Mouse (Mus musculus) CH12.LX (cell line): ENCODE data around the gene Rad9a. TPM values are rescaled to one million over a fixed set of nuclear protein-coding genes. Genes with fewer than 3 reads are reported as not detected.
A peak's percentile ranks its signal among the peaks of the same experiment; 100 is the strongest.

ENCODE experiments used
- DNase-seq: peaks from one replicate; pipeline ENCODE4 v3.0.0-alpha.2; 2013; ENCODE audit errors: extremely low read depth
- H3K27ac ChIP-seq: 2 replicates; pipeline ENCODE4 v1.5.1; 2012; ENCODE audit warnings: low read depth, mild to moderate bottlenecking, control low read depth, moderate library complexity; ENCODE audit not compliant: insufficient read depth
- H3K27me3 ChIP-seq: replicated peaks from 2 replicates; pipeline ENCODE3; 2012; ENCODE audit warnings: inconsistent platforms
- H3K36me3 ChIP-seq, 2 experiments: replicated peaks in 1 of 2; 2 replicates each; pipeline versions ENCODE3 to v1.6.1; 2012; ENCODE audit warnings: inconsistent platforms in 1 of 2, low read length in 1 of 2, mild to moderate bottlenecking in 1 of 2, mixed read lengths in 1 of 2, moderate library complexity in 1 of 2; ENCODE audit not compliant: control insufficient read depth in 1 of 2, insufficient read depth in 1 of 2
- H3K4me1 ChIP-seq, 2 experiments: 2 replicates each; pipeline ENCODE4 v1.6.1; 2012; ENCODE audit warnings: inconsistent platforms in 1 of 2, moderate library complexity in 1 of 2; ENCODE audit not compliant: insufficient read depth in 2 of 2, control insufficient read depth in 1 of 2
- H3K4me2 ChIP-seq: 2 replicates; pipeline ENCODE4 v1.6.1; 2012; ENCODE audit warnings: low read depth, mild to moderate bottlenecking, control low read depth; ENCODE audit not compliant: poor library complexity, insufficient read depth, severe bottlenecking
- H3K4me3 ChIP-seq, 3 experiments: fragments of 150-350 bp in 1 of 3; sonication (generic) in 1 of 3; replicated peaks in 1 of 3; 2 replicates each; pipeline versions ENCODE3 to v1.5.1; 2011 to 2012; ENCODE audit warnings: low read depth in 2 of 3, low read length in 2 of 3, mild to moderate bottlenecking in 2 of 3, moderate library complexity in 2 of 3, control low read depth in 1 of 3, improper control_type of control experiment in 1 of 3, inconsistent platforms in 1 of 3, mixed read lengths in 1 of 3; ENCODE audit not compliant: poor library complexity in 1 of 3
- H3K79me2 ChIP-seq: replicated peaks from 2 replicates; pipeline ENCODE4 v1.6.1; 2012; ENCODE audit warnings: mild to moderate bottlenecking, moderate library complexity; ENCODE audit not compliant: control insufficient read depth, poor library complexity, insufficient read depth, severe bottlenecking; ENCODE audit errors: extremely low read depth
- H3K9ac ChIP-seq: 2 replicates; pipeline ENCODE4 v1.6.1; 2012; ENCODE audit warnings: low read depth, mild to moderate bottlenecking, control low read depth, moderate library complexity; ENCODE audit not compliant: insufficient read depth
- H3K9me3 ChIP-seq: replicated peaks from 2 replicates; pipeline ENCODE3; 2012; ENCODE audit warnings: low read length, inconsistent platforms, mixed read lengths
- CHD1 ChIP-seq: IDR thresholded peaks from 2 replicates; pipeline ENCODE4 v1.6.1; 2012; ENCODE audit warnings: low read depth, low read length, improper control_type of control experiment, inconsistent platforms
- JUN ChIP-seq: IDR thresholded peaks from 2 replicates; pipeline ENCODE4 v1.6.1; 2011; ENCODE audit warnings: low read depth, mild to moderate bottlenecking, low read length, improper control_type of control experiment, moderate library complexity; ENCODE audit not compliant: insufficient read depth
- JUND ChIP-seq: conservative IDR thresholded peaks from 2 replicates; pipeline ENCODE4 v1.6.1; 2011; ENCODE audit warnings: low read depth, low read length, improper control_type of control experiment
- KAT2A ChIP-seq: IDR thresholded peaks from 2 replicates; pipeline ENCODE4 v1.6.1; 2012; ENCODE audit warnings: low read length, improper control_type of control experiment, inconsistent platforms; ENCODE audit not compliant: insufficient replicate concordance
- MAFK ChIP-seq: IDR thresholded peaks from 2 replicates; pipeline ENCODE4 v1.6.1; 2011; ENCODE audit warnings: low read length, improper control_type of control experiment; ENCODE audit not compliant: insufficient replicate concordance
- MXI1 ChIP-seq: IDR thresholded peaks from 2 replicates; pipeline ENCODE4 v1.6.1; 2011; ENCODE audit warnings: mild to moderate bottlenecking, low read depth, low read length, improper control_type of control experiment
- POLR2AphosphoS2 ChIP-seq: IDR thresholded peaks from 2 replicates; pipeline ENCODE4 v1.6.1; 2011; ENCODE audit warnings: low read depth, low read length, improper control_type of control experiment
- RCOR1 ChIP-seq: conservative IDR thresholded peaks from 2 replicates; pipeline ENCODE4 v1.6.1; 2012; ENCODE audit warnings: low read depth, mild to moderate bottlenecking, inconsistent platforms, low read length, improper control_type of control experiment
- TCF12 ChIP-seq: IDR thresholded peaks from 2 replicates; pipeline ENCODE4 v1.6.1; 2014; ENCODE audit warnings: low read depth, mild to moderate bottlenecking, inconsistent platforms, low read length, improper control_type of control experiment
- ZMIZ1 ChIP-seq: IDR thresholded peaks from 2 replicates; pipeline ENCODE4 v1.6.1; 2012; ENCODE audit warnings: low read depth, mild to moderate bottlenecking, inconsistent platforms, low read length, improper control_type of control experiment
- dilution Hi-C: fragments of 300-500 bp; cut with MboI; formaldehyde crosslinking; loops from 2 replicates; pipeline ENCODE4 v1.14.3; 2020; ENCODE audit warnings: low sequenced_read_pairs; ENCODE audit not compliant: extremely low pct_unique_long_range_greater_than_20kb, extremely low pct_ligation_motif_present
- in situ Hi-C: fragments of 300-500 bp; cut with MboI; formaldehyde crosslinking; loops from 3 replicates; pipeline ENCODE4 v1.14.3; 2019; ENCODE audit warnings: low sequenced_read_pairs, low pct_ligation_motif_present, low pct_unique_long_range_greater_than_20kb, mixed read lengths
- polyA plus RNA-seq: library from polyadenylated mRNA; unstranded; fragments of >175 nt; gene quantifications from 2 replicates; pipeline ENCODE4 v1.2.1, GENCODE M21; 2012; ENCODE audit warnings: low read depth; ENCODE audit not compliant: insufficient read length
- total RNA-seq, 2 experiments: library from RNA; depleted of rRNA; stranded (reverse); fragments of 300-350 nt in 1 of 2; fragments of >200 nt in 1 of 2; gene quantifications; 2 replicates each; pipeline ENCODE4 v1.2.3; 2012 to 2014

The Rad9a gene
- total and polyA plus RNA-seq, 3 experiments = 14.3 to 20.5 (median 20.0) TPM

DNA sequence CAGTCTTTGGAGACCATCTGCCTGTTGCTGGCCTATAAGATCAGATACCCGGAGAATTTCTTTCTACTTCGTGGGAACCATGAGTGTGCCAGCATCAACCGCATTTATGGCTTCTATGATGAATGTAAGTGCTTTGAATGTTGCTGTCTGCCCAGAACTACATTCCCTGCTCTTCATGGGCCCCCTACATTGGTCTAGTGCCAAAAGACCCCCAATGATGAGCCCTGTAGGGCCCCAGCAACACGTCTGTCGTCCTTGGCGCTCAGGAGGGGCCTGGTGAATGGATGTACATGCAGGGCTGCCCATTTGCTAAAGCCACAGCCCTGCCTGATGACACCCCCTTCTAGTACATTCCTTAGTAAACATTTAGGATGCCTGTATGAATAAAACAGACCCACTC lies 8.3 kb downstream of the Rad9a start:
- dilution Hi-C loops = no loop called here
- peak overlapping the region; percentile 52 for H3K4me2 ChIP-seq
- H3K36me3 ChIP-seq = peaks cover 48 to 62% of the 10 kb centered on the region in 2 experiments

DNA sequence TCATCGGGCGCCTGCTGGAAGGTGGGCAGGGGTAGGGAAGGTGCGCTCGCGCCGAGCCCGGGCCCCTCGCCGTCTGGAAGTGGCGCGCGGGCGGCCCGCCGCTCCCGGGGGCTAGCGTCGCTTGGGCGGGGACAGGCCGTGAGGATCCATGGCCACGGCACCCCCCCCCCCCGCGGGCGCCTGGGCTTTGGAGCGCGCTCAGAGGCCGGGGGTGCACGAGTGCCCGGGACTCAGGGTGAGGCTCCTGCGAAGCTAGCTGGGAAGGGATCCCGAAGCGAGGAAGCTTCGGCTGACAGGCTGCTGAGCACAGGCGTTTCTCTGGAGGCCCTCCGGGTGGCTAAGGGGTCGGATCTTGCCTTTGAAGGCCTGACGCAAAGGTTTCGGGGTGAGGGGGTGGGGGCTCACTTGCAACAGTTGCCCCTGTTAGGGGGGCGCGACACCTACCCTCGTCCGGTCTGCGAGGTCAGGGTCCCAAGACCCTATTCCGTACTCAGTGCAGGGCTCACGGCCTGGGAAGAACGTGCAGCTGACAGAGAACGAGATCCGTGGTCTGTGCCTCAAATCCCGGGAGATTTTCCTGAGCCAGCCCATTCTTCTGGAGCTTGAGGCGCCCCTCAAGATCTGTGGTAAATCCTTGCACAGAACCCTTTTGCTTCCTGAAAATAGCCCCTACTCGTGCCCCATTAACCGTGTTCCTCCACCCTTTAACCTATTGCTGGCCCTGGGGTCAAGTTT lies 9.0 kb downstream of the Rad9a start:
- H3K36me3 ChIP-seq = peaks cover 50 to 63% of the 10 kb centered on the region in 2 experiments
- H3K4me2 ChIP-seq = peak overlapping the region; percentile 52
- TF ChIP-seq CHD1 (no peak), ZMIZ1 (no peak), JUN (no peak), MAFK (no peak), MXI1 (no peak; the same call in 1 of the 2 replicates), TCF12 (no peak), RCOR1 (no peak)
- peak overlapping the region; percentile 84 to 89 (median 85) for H3K4me3 ChIP-seq
- no peak for DNase-seq
- H3K4me1 ChIP-seq = peaks cover 23 to 65% of the 10 kb centered on the region in 2 experiments
- dilution Hi-C loops = no loop called here
- no peaks in the 10 kb centered on the region for H3K9me3 ChIP-seq
- H3K27ac ChIP-seq = peak overlapping the region; percentile 24; the same call in 1 of the 2 replicates
- in situ Hi-C loops = no loop called here
- no peaks in the 10 kb centered on the region for H3K27me3 ChIP-seq
- peak overlapping the region; percentile 74 for H3K9ac ChIP-seq
- peaks cover 46% of the 10 kb centered on the region for H3K79me2 ChIP-seq

More for the DNA sequence above, 8.3 kb downstream of the Rad9a start:
- Histone ChIP-seq H3K79me2 (peaks cover 45% of the 10 kb centered on the region), H3K27ac (no peak overlapping the region), H3K9me3 (no peaks in the 10 kb centered on the region), H3K27me3 (no peaks in the 10 kb centered on the region), H3K9ac (peak overlapping the region; percentile 74), H3K4me3 (peak overlapping the region; percentile 84 to 89 (median 85)), H3K4me1 (peaks cover 16 to 60% of the 10 kb centered on the region in 2 experiments)
- DNase-seq = no peak
- TF ChIP-seq RCOR1 (no peak), KAT2A (no peak), POLR2AphosphoS2 (peak; percentile 4; the same call in 1 of the 2 replicates), JUND (no peak)
- in situ Hi-C loops = no loop called here
